Mouse (Mus musculus): ENCODE measurements at regions not wholly inside any gene's neighbourhood (a gene's known extent, or its start where the extent isn't known, plus 50 kb on each side); places are given as distances from the start of the nearest gene placed in this dataset.

DNA sequence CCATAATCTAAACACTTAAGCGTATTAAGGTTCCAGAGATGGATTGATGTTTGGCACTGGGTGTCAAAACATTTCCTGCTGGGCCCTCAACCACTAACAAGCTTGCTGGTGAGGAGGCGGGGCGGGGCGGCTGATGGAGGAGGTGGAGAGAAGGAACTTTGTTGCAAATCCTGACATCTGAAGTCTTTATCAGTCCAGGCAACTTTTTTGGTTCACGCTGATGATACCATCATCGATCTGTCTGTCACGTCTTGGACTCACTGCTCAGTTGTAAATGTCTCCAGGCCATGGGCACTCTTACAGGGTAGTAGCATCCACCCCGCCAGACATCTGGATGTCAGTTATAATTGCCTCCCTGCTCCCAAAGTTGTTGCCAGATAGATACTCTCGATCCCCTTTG lies 321.8 kb downstream of the Mtx2 start:
- ATAC-seq (ENCODE audit: insufficient read depth, low FRiP score, low TSS enrichment) = no peak
- Histone ChIP-seq H3K4me2 (ENCODE audit: low read depth) (no peak overlapping the region), H3K4me3 (ENCODE audit: low read depth, low read length) (no peak overlapping the region), H3K9ac (ENCODE audit: low read length) (no peak overlapping the region), H3K27me3 (ENCODE audit: control insufficient read depth, insufficient read depth, low read length) (no peaks in the 10 kb centered on the region), H3K27ac (ENCODE audit: low read depth, low read length) (no peak overlapping the region), H3K4me1 (ENCODE audit: control insufficient read depth, insufficient read depth, low read length) (peaks cover 10% of the 10 kb centered on the region), H3K36me3 (ENCODE audit: control insufficient read depth, insufficient read depth, low read length) (no peaks in the 10 kb centered on the region), H3K9me3 (ENCODE audit: control insufficient read depth, low read length) (no peaks in the 10 kb centered on the region)
- no peak for DNase-seq (ENCODE audit: low spot score)
- WGBS = 53% methylated on average over 9 of the region's 9 CpGs

DNA sequence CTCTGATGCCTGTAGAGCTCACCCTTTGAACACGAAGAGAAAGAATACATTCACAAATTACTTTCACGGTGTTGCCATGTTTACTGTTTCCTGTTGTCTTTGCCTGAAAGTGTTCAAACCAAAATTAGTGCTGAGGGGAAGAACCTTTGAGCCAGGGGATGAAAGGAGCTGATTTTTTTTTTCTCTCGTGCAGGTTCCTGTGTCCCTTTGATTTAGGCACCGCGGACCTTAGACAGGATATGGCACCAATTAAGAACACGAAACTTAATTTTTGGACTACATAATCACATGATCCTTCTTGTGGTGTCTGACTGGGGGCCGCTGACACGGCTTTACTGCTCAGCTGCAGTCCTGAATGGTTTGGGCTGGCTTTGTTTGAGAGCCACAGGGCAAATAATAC lies 322.4 kb downstream of the Mtx2 start:
- Histone ChIP-seq H3K4me2 (ENCODE audit: low read depth) (no peak overlapping the region), H3K36me3 (ENCODE audit: control insufficient read depth, insufficient read depth, low read length) (no peaks in the 10 kb centered on the region), H3K9ac (ENCODE audit: low read length) (no peak overlapping the region), H3K27ac (ENCODE audit: low read depth, low read length) (no peak overlapping the region), H3K27me3 (ENCODE audit: control insufficient read depth, insufficient read depth, low read length) (no peaks in the 10 kb centered on the region), H3K4me1 (ENCODE audit: control insufficient read depth, insufficient read depth, low read length) (peaks cover 7% of the 10 kb centered on the region), H3K9me3 (ENCODE audit: control insufficient read depth, low read length) (no peaks in the 10 kb centered on the region), H3K4me3 (ENCODE audit: low read depth, low read length) (no peak overlapping the region)
- DNase-seq (ENCODE audit: low spot score) = no peak
- no peak for ATAC-seq (ENCODE audit: insufficient read depth, low FRiP score, low TSS enrichment)
- 38% methylated on average over 8 of the region's 8 CpGs for WGBS

DNA sequence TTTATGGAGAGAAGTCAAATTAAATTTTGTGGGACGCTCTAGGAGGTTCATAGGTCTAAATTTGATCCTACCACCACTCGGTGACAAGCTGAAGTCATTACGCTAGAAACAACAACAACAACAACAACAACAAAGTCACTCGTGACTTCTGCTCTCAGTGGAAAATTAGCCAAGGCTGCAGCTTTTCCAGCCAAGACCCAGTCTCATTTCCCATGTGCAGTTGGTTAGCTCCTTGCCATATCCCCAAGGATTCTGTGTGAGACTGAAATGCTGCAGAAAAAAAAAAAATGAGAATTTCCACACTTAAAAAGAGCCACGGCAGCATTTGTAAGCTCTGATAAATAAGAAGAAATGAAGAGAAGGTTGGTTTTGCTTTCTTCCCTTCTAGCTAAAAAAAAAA lies 323.4 kb downstream of the Mtx2 start:
- 65% methylated on average over 5 of the region's 5 CpGs for WGBS
- Histone ChIP-seq H3K4me1 (ENCODE audit: control insufficient read depth, insufficient read depth, low read length) (peaks cover 7% of the 10 kb centered on the region), H3K9me3 (ENCODE audit: control insufficient read depth, low read length) (no peaks in the 10 kb centered on the region), H3K4me2 (ENCODE audit: low read depth) (no peak overlapping the region; the same call in 1 of the 2 replicates), H3K27me3 (ENCODE audit: control insufficient read depth, insufficient read depth, low read length) (no peaks in the 10 kb centered on the region), H3K4me3 (ENCODE audit: low read depth, low read length) (no peak overlapping the region), H3K36me3 (ENCODE audit: control insufficient read depth, insufficient read depth, low read length) (no peaks in the 10 kb centered on the region), H3K9ac (ENCODE audit: low read length) (no peak overlapping the region), H3K27ac (ENCODE audit: low read depth, low read length) (no peak overlapping the region)
- no peak for DNase-seq (ENCODE audit: low spot score)
- no peak for ATAC-seq (ENCODE audit: insufficient read depth, low FRiP score, low TSS enrichment)

DNA sequence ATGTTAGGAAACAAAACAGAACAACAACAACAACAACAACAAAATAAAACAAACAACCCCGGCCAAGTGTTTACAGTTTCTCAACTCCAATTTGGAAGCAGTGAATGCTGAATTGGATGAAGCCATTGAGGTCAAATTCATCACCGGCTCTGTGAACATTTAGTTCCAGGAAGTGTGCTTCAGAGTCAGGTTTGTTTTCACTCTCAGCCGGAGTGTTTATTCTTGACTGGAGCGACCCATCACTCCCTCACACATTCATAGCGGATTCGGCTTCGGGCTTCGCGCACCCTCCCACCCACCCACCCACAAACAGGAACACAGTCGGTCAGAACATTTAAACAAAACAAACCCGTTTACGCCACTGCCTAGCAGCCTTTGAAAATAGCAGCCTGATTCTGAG lies 324.0 kb downstream of the Mtx2 start:
- 54% methylated on average over 12 of the region's 12 CpGs for WGBS
- no peak overlapping the region for H3K4me2 ChIP-seq (ENCODE audit: low read depth)
- no peak overlapping the region for H3K9ac ChIP-seq (ENCODE audit: low read length)

DNA sequence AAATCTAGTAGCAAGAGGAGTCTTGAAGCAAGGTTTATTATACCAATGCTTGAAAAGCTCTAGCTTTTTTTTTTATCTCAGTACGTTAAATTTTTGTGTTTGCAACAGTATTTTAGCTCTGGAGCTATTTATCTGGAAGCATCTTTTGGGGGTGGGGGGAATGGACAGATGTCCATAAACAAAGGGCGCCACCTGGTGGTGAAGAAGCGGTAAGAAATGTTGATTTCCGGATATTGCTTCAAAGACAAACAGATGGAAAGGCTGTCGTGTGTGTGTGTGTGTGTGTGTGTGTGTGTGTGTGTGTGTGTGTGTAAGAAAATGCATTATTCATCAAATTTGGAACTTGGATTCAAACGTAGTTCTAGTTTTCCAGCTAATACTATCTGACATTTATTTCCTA lies 325.4 kb downstream of the Mtx2 start:
- Histone ChIP-seq H3K4me3 (ENCODE audit: low read depth, low read length) (no peak overlapping the region), H3K27me3 (ENCODE audit: control insufficient read depth, insufficient read depth, low read length) (no peaks in the 10 kb centered on the region), H3K9ac (ENCODE audit: low read length) (no peak overlapping the region), H3K27ac (ENCODE audit: low read depth, low read length) (no peak overlapping the region), H3K4me1 (ENCODE audit: control insufficient read depth, insufficient read depth, low read length) (peaks cover 7% of the 10 kb centered on the region), H3K36me3 (ENCODE audit: control insufficient read depth, insufficient read depth, low read length) (no peaks in the 10 kb centered on the region), H3K4me2 (ENCODE audit: low read depth) (no peak overlapping the region), H3K9me3 (ENCODE audit: control insufficient read depth, low read length) (no peaks in the 10 kb centered on the region)
- peak; percentile 59 for DNase-seq (ENCODE audit: low spot score)
- WGBS = 3% methylated on average over 6 of the region's 6 CpGs
- no peak for ATAC-seq (ENCODE audit: insufficient read depth, low FRiP score, low TSS enrichment)

More for the DNA sequence above, 324.0 kb downstream of the Mtx2 start:
- DNase-seq (ENCODE audit: low spot score) (no peak), ATAC-seq (ENCODE audit: insufficient read depth, low FRiP score, low TSS enrichment) (no peak)
- Histone ChIP-seq H3K36me3 (ENCODE audit: control insufficient read depth, insufficient read depth, low read length) (no peaks in the 10 kb centered on the region), H3K27ac (ENCODE audit: low read depth, low read length) (no peak overlapping the region), H3K9me3 (ENCODE audit: control insufficient read depth, low read length) (no peaks in the 10 kb centered on the region), H3K4me1 (ENCODE audit: control insufficient read depth, insufficient read depth, low read length) (peaks cover 7% of the 10 kb centered on the region), H3K4me3 (ENCODE audit: low read depth, low read length) (no peak overlapping the region), H3K27me3 (ENCODE audit: control insufficient read depth, insufficient read depth, low read length) (no peaks in the 10 kb centered on the region)

DNA sequence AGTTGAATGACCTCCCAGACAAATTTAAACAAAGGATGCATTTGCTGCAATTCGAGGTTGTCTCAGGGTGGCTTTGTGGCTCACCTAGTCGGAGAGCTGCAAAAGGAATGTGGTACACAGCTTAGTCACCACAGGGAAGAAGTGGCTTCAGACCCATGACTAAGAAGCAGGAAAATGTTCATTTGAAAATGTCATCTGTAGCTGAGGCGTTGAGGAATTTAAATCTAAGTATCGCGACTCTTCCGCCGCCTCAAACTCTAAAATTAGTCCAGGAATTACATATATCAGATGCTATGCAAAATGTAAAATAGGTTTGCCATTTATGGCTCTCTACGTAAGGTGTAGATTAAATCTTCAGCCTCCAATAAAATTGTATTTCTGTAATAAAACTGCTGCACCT lies 325.9 kb downstream of the Mtx2 start:
- Histone ChIP-seq H3K4me1 (ENCODE audit: control insufficient read depth, insufficient read depth, low read length) (peaks cover 7% of the 10 kb centered on the region), H3K9me3 (ENCODE audit: control insufficient read depth, low read length) (no peaks in the 10 kb centered on the region), H3K4me3 (ENCODE audit: low read depth, low read length) (no peak overlapping the region), H3K9ac (ENCODE audit: low read length) (no peak overlapping the region), H3K27ac (ENCODE audit: low read depth, low read length) (no peak overlapping the region), H3K27me3 (ENCODE audit: control insufficient read depth, insufficient read depth, low read length) (no peaks in the 10 kb centered on the region), H3K4me2 (ENCODE audit: low read depth) (no peak overlapping the region), H3K36me3 (ENCODE audit: control insufficient read depth, insufficient read depth, low read length) (no peaks in the 10 kb centered on the region)
- no peak for ATAC-seq (ENCODE audit: insufficient read depth, low FRiP score, low TSS enrichment)
- DNase-seq (ENCODE audit: low spot score) = no peak
- 85% methylated on average over 8 of the region's 8 CpGs for WGBS

DNA sequence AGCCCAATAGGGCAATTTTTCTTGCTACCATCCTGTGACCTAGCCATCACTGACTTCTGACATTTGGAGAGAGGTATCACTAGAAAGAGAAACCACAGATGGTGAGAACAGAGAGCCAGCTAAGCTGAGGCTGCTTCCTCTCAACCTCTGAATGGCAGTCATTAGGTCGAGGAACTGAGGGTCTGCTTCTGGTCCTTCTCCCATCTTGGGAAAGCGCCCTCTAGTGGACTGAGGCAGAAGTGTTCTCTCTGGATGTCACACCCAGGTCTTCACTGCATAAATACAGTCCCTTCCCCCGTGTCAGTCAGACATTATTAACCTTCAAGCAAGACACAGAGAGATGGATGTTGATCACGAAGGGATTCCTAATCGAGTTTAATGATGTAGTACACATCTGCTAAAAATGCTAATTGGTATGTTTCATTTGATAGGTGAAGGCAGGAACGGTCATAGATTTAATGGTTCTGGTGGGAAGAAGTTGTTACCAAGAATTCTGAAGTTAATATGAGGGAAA lies 326.9 kb downstream of the Mtx2 start:
- no peak overlapping the region for H3K9ac ChIP-seq (ENCODE audit: low read length)
- no peaks in the 10 kb centered on the region for H3K9me3 ChIP-seq (ENCODE audit: control insufficient read depth, low read length)
- H3K36me3 ChIP-seq (ENCODE audit: control insufficient read depth, insufficient read depth, low read length) = no peaks in the 10 kb centered on the region
- peak; percentile 60 for DNase-seq (ENCODE audit: low spot score)
- H3K4me3 ChIP-seq (ENCODE audit: low read depth, low read length) = no peak overlapping the region
- H3K4me1 ChIP-seq (ENCODE audit: control insufficient read depth, insufficient read depth, low read length) = peaks cover 7% of the 10 kb centered on the region
- WGBS = 27% methylated on average over 6 of the region's 6 CpGs
- no peak for ATAC-seq (ENCODE audit: insufficient read depth, low FRiP score, low TSS enrichment)
- no peak overlapping the region for H3K27ac ChIP-seq (ENCODE audit: low read depth, low read length)
- H3K27me3 ChIP-seq (ENCODE audit: control insufficient read depth, insufficient read depth, low read length) = no peaks in the 10 kb centered on the region
- H3K4me2 ChIP-seq (ENCODE audit: low read depth) = no peak overlapping the region

DNA sequence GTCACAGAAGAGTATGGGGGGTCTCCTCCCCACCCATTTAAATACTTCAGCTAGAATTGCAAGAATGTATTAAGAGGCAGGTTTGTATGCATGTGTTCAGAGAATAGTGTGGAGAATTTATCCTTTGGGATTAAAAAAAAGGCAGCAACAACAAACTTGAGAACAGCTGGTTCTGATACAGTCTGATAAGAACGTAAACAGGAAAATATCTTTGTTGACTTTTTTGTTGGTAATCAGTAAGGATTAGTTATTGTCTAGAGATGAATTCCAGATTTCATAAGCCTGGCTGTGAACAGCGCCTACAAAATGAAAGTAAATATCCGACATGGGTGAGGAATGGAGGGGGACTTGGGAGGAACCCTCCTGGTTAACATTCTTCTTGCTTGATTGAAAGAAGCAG lies 328.8 kb downstream of the Mtx2 start:
- no peaks in the 10 kb centered on the region for H3K9me3 ChIP-seq (ENCODE audit: control insufficient read depth, low read length)
- no peaks in the 10 kb centered on the region for H3K36me3 ChIP-seq (ENCODE audit: control insufficient read depth, insufficient read depth, low read length)
- no peaks in the 10 kb centered on the region for H3K4me1 ChIP-seq (ENCODE audit: control insufficient read depth, insufficient read depth, low read length)
- no peak overlapping the region for H3K9ac ChIP-seq (ENCODE audit: low read length)
- DNase-seq (ENCODE audit: low spot score) (no peak), ATAC-seq (ENCODE audit: insufficient read depth, low FRiP score, low TSS enrichment) (no peak)
- H3K27ac ChIP-seq (ENCODE audit: low read depth, low read length) = no peak overlapping the region
- WGBS = 89% methylated on average over 3 of the region's 3 CpGs
- H3K4me3 ChIP-seq (ENCODE audit: low read depth, low read length) = no peak overlapping the region
- no peak overlapping the region for H3K4me2 ChIP-seq (ENCODE audit: low read depth)
- H3K27me3 ChIP-seq (ENCODE audit: control insufficient read depth, insufficient read depth, low read length) = no peaks in the 10 kb centered on the region

DNA sequence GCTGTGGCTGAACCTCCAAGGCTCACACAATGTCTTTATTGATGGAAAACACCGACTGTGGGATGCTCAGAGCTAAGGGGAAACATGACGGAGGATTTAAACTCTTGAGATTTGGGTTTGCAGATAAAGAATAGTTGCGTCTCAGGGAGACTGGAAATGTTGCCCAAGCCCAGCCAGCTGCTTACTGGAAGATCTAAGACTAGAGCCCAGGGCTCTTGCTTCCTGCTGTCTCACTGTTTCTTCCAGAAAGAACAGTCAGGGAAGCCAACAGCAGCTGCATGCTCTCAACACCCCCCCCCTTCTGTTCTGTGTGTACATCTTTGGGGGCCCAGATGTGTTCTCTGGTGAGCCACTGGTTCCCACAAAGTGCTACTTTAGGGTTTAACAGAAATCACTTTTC lies 333.0 kb downstream of the Mtx2 start:
- DNase-seq (ENCODE audit: low spot score) (no peak), ATAC-seq (ENCODE audit: insufficient read depth, low FRiP score, low TSS enrichment) (no peak)
- H3K36me3 ChIP-seq (ENCODE audit: control insufficient read depth, insufficient read depth, low read length) = no peaks in the 10 kb centered on the region
- no peak overlapping the region for H3K27ac ChIP-seq (ENCODE audit: low read depth, low read length)
- no peak overlapping the region for H3K4me3 ChIP-seq (ENCODE audit: low read depth, low read length)
- H3K4me1 ChIP-seq (ENCODE audit: control insufficient read depth, insufficient read depth, low read length) = no peaks in the 10 kb centered on the region
- 84% methylated on average over 3 of the region's 3 CpGs for WGBS
- H3K9ac ChIP-seq (ENCODE audit: low read length) = no peak overlapping the region
- no peak overlapping the region for H3K4me2 ChIP-seq (ENCODE audit: low read depth)
- H3K9me3 ChIP-seq (ENCODE audit: control insufficient read depth, low read length) = no peaks in the 10 kb centered on the region
- no peaks in the 10 kb centered on the region for H3K27me3 ChIP-seq (ENCODE audit: control insufficient read depth, insufficient read depth, low read length)
